Mouse (Mus musculus): ENCODE measurements at regions not wholly inside any gene's neighbourhood (a gene's known extent, or its start where the extent isn't known, plus 50 kb on each side); places are given as distances from the start of the nearest gene placed in this dataset.
"Not testable (repeated sequence)": the region's sequence is repeated elsewhere in the genome, so short reads cannot be mapped to it uniquely, and the experiment has no call there.

DNA sequence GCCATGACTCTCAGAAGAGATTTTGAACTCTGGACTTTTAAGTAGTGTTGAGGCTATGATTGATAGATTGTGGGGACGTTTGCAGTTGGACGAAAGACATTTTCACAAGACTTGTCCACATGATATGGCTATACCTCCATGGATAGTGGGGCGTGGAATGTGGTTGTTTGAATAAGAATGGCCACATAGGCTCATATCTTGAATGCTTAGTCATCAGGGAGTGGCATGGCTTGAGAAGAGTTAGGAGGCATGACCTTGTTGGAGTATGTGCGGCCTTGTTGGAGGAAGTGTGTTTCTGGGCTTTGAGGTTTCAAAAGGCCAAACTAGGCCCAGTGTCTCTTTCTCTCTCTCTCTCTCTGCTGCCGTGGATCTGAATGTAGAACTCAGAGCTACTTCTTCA, 204.7 kb upstream of the Pclo start:
- TF ChIP-seq CTCF (IDR thresholded peaks at IDR 0.05; ENCODE audit: low read depth): no peak
- 88% methylated on average over 5 of the region's 5 CpGs for WGBS
- ATAC-seq: no peak

GRCm38 (mm10) chr5:14311729-14312128, 203.0 kb upstream of the Pclo start:
- DNase-seq: peak; percentile 3
- H3K4me3 ChIP-seq (ENCODE audit: low read depth, low read length): no peak overlapping the region
- WGBS: 71% methylated on average over 3 of the region's 3 CpGs
- H3K9me3 ChIP-seq (ENCODE audit: low read length): no peaks in the 10 kb centered on the region
- peak; percentile 62 for ATAC-seq
- no peak overlapping the region for H3K9ac ChIP-seq
- no peaks in the 10 kb centered on the region for H3K4me1 ChIP-seq (ENCODE audit: insufficient read depth)
- no peak for TF ChIP-seq CTCF (IDR thresholded peaks at IDR 0.05; ENCODE audit: low read depth)
- H3K27me3 ChIP-seq (ENCODE audit: insufficient read depth, low read length): no peaks in the 10 kb centered on the region
- no peak overlapping the region for H3K4me2 ChIP-seq (ENCODE audit: low read depth)
- no peak overlapping the region for H3K27ac ChIP-seq (ENCODE audit: low read depth, low read length)
- H3K36me3 ChIP-seq (ENCODE audit: insufficient read depth): no peaks in the 10 kb centered on the region

More for the DNA sequence above, 204.7 kb upstream of the Pclo start:
- Histone ChIP-seq H3K9ac (no peak overlapping the region), H3K27ac (ENCODE audit: low read depth, low read length) (no peak overlapping the region), H3K27me3 (ENCODE audit: insufficient read depth, low read length) (no peaks in the 10 kb centered on the region), H3K4me2 (ENCODE audit: low read depth) (no peak overlapping the region), H3K4me3 (ENCODE audit: low read depth, low read length) (no peak overlapping the region), H3K4me1 (ENCODE audit: insufficient read depth) (no peaks in the 10 kb centered on the region), H3K9me3 (ENCODE audit: low read length) (no peaks in the 10 kb centered on the region), H3K36me3 (ENCODE audit: insufficient read depth) (no peaks in the 10 kb centered on the region)
- DNase-seq: no peak

GRCm38 (mm10) chr5:14320216-14320615, 194.5 kb upstream of the Pclo start:
- no peak for TF ChIP-seq CTCF (IDR thresholded peaks at IDR 0.05; ENCODE audit: low read depth)
- Histone ChIP-seq H3K36me3 (ENCODE audit: insufficient read depth) (no peaks in the 10 kb centered on the region), H3K4me2 (ENCODE audit: low read depth) (no peak overlapping the region), H3K4me3 (ENCODE audit: low read depth, low read length) (no peak overlapping the region), H3K9ac (no peak overlapping the region), H3K9me3 (ENCODE audit: low read length) (no peaks in the 10 kb centered on the region), H3K27me3 (ENCODE audit: insufficient read depth, low read length) (no peaks in the 10 kb centered on the region), H3K4me1 (ENCODE audit: insufficient read depth) (no peaks in the 10 kb centered on the region), H3K27ac (ENCODE audit: low read depth, low read length) (no peak overlapping the region)
- DNase-seq: no peak
- 79% methylated on average over 4 of the region's 4 CpGs for WGBS
- ATAC-seq: peak; percentile 29; the same call in 1 of the 2 replicates

- no peaks in the 10 kb centered on the region for H3K36me3 ChIP-seq (ENCODE audit: insufficient read depth)
- TF ChIP-seq CTCF (IDR thresholded peaks at IDR 0.05; ENCODE audit: low read depth): no peak
- H3K4me2 ChIP-seq (ENCODE audit: low read depth): no peak overlapping the region
- H3K27ac ChIP-seq (ENCODE audit: low read depth, low read length): no peak overlapping the region
- H3K9me3 ChIP-seq (ENCODE audit: low read length): no peaks in the 10 kb centered on the region
- H3K27me3 ChIP-seq (ENCODE audit: insufficient read depth, low read length): no peaks in the 10 kb centered on the region
- H3K4me1 ChIP-seq (ENCODE audit: insufficient read depth): no peaks in the 10 kb centered on the region
- no peak for DNase-seq
- H3K4me3 ChIP-seq (ENCODE audit: low read depth, low read length): no peak overlapping the region
- H3K9ac ChIP-seq: no peak overlapping the region
- peak; percentile 40 for ATAC-seq
- 37% methylated on average over 1 of the region's 1 CpGs for WGBS
Measured at GRCm38 (mm10) chr5:14322000-14322399, 192.7 kb upstream of the Pclo start.

DNA sequence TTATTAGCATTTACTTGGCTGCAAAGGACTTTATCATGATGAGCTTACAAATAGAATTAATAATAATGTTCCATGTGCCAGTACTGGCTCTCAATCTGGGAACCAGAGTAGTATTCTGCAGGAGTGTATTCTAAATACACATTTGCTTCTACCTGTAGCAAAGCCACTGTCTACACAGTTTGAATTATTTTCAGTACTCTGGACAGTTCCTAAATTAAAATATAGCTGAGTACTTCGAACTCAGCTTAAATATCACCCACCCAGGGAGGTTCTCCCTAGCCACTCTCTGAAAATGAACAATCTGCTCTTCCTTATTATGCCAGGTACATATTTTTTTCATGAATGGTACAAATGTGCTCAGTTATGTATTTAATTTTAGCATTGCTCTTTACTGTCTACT, 154.3 kb upstream of the Pclo start:
- Histone ChIP-seq H3K4me2 (ENCODE audit: low read depth) (no peak overlapping the region), H3K36me3 (ENCODE audit: insufficient read depth) (no peaks in the 10 kb centered on the region), H3K27ac (ENCODE audit: low read depth, low read length) (no peak overlapping the region), H3K9me3 (ENCODE audit: low read length) (no peaks in the 10 kb centered on the region), H3K9ac (no peak overlapping the region), H3K4me1 (ENCODE audit: insufficient read depth) (no peaks in the 10 kb centered on the region), H3K4me3 (ENCODE audit: low read depth, low read length) (no peak overlapping the region), H3K27me3 (ENCODE audit: insufficient read depth, low read length) (no peaks in the 10 kb centered on the region)
- no peak for DNase-seq
- no peak for TF ChIP-seq CTCF (IDR thresholded peaks at IDR 0.05; ENCODE audit: low read depth)
- 52% methylated on average over 1 of the region's 1 CpGs for WGBS
- no peak for ATAC-seq

- ATAC-seq: peak; percentile 82; the same call in 1 of the 2 replicates
- Histone ChIP-seq H3K36me3 (ENCODE audit: insufficient read depth) (no peaks in the 10 kb centered on the region), H3K4me2 (ENCODE audit: low read depth) (no peak overlapping the region), H3K9me3 (ENCODE audit: low read length) (no peaks in the 10 kb centered on the region), H3K4me1 (ENCODE audit: insufficient read depth) (no peaks in the 10 kb centered on the region), H3K4me3 (ENCODE audit: low read depth, low read length) (no peak overlapping the region), H3K9ac (no peak overlapping the region), H3K27ac (ENCODE audit: low read depth, low read length) (no peak overlapping the region), H3K27me3 (ENCODE audit: insufficient read depth, low read length) (no peaks in the 10 kb centered on the region)
- 20% methylated on average over 6 of the region's 6 CpGs for WGBS
- DNase-seq: peak; percentile 73
- peak; percentile 72 for TF ChIP-seq CTCF (IDR thresholded peaks at IDR 0.05; ENCODE audit: low read depth)
Measured at GRCm38 (mm10) chr5:14389184-14389890, 125.4 kb upstream of the Pclo start.

DNA sequence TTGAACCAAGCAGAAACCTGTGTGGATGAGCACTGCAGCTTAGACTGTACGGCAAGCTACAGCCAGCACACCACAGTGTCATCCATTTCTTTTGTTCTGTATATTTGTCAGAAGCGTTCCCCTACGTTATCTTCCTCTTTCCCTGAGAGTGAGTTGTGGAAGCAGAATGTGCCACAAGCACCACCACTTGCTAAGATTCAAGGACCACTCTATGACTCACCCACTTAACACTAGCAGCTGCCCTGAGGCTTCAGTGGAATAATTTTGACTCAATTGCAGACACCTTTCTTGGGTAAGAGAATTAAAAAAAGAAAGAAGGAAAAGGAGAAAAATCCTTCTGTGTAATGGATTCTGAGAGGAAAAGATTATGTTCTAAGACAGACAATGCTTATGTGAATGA, 122.9 kb upstream of the Pclo start:
- ATAC-seq: no peak
- 87% methylated on average over 3 of the region's 3 CpGs for WGBS
- Histone ChIP-seq H3K9me3 (ENCODE audit: low read length) (no peaks in the 10 kb centered on the region), H3K36me3 (ENCODE audit: insufficient read depth) (no peaks in the 10 kb centered on the region), H3K4me1 (ENCODE audit: insufficient read depth) (no peaks in the 10 kb centered on the region), H3K4me3 (ENCODE audit: low read depth, low read length) (no peak overlapping the region), H3K4me2 (ENCODE audit: low read depth) (no peak overlapping the region), H3K27ac (ENCODE audit: low read depth, low read length) (no peak overlapping the region), H3K9ac (no peak overlapping the region), H3K27me3 (ENCODE audit: insufficient read depth, low read length) (no peaks in the 10 kb centered on the region)
- no peak for TF ChIP-seq CTCF (IDR thresholded peaks at IDR 0.05; ENCODE audit: low read depth)
- DNase-seq: no peak

DNA sequence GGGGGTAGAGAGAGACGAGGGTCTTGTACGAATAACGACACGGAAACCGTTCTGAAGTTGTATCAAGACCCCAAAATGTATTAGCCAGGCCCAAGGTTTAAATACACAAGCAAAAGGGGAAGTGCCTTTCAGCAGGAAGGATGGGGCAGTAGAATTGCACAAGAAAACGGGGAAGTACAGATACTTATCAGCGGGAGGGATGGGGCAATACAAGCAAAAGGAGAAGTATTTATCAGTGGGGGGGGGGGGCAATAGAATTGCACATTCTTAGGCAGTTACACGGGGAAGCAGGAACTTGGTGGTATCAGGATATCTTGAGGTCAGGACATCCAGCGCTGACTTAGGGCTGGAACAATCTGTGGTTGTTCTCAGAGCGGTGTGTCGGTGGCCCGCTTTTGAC, 111.3 kb upstream of the Pclo start:
- WGBS: 84% methylated on average over 6 of the region's 12 CpGs
- not testable (repeated sequence) for H3K4me3 ChIP-seq (ENCODE audit: low read depth, low read length); ATAC-seq; DNase-seq; H3K9me3 ChIP-seq (ENCODE audit: low read length); H3K36me3 ChIP-seq (ENCODE audit: insufficient read depth); H3K9ac ChIP-seq; H3K4me2 ChIP-seq (ENCODE audit: low read depth); H3K4me1 ChIP-seq (ENCODE audit: insufficient read depth); H3K27ac ChIP-seq (ENCODE audit: low read depth, low read length); H3K27me3 ChIP-seq (ENCODE audit: insufficient read depth, low read length)

All from forebrain, postnatal 0 days (tissue).